Mouse (Mus musculus): ENCODE data around the gene Fcgr3.

DNA sequence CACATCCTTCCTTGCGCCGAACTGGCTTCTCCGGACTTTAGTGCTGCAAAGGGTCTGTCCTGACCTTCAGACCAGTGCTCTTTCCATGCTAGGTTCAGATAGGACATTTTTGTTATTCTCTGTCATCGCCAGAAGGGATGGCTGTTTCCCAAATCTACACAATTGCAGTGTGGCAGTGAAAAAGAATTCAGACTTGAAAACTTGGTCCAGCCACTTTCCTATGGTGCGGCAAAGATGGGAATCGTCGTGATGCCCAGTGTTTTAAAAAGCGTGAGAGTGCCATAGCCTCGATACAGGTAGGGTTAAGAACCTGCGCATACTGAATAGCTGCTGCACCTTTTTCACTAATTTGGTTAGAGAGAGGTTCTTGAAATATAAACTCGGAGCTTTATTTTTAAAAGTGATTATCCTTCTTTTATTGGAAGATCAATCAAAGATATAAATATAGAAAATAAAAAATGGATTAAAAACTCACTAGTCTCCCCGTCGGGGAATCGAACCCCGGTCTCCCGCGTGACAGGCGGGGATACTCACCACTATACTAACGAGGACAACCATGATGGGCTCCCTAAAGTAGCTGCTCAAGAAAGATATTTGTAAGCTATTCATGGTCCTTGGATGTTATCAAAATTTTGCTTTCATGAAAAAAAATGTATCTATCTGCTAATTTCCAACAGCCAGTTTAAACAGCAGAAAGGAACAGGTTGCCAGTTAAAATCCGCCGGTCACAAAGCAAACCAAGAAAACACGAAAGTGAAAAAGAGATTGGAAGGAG lies 28.0 kb downstream of the Fcgr3 start:
- no peak for TF ChIP-seq GATA1 (IDR thresholded peaks at IDR 0.05; ENCODE audit: low read length)
- no peak for TF ChIP-seq TAL1 (IDR thresholded peaks at IDR 0.05; ENCODE audit: low read length)

Data from erythroblast, embryonic 14.5 days (primary cell).